Mouse (Mus musculus) cortical plate, adult 2 months (tissue): ENCODE measurements at regions not wholly inside any gene's neighbourhood (a gene's known extent, or its start where the extent isn't known, plus 50 kb on each side); places are given as distances from the start of the nearest gene placed in this dataset.
A peak's percentile ranks its signal among the peaks of the same experiment; 100 is the strongest.

Experiments
- H3K27ac ChIP-seq: fragments of 200-500 bp; 2 replicates; pipeline ENCODE4 v1.5.1; 2012; ENCODE audit warnings: low read length, control low read depth, inconsistent platforms; ENCODE audit not compliant: insufficient read depth
- H3K4me1 ChIP-seq: fragments of 200-500 bp; 2 replicates; pipeline ENCODE4 v1.6.1; 2011; ENCODE audit warnings: low read length; ENCODE audit not compliant: control insufficient read depth, insufficient read depth
- H3K4me3 ChIP-seq: fragments of 200-500 bp; 2 replicates; pipeline ENCODE4 v1.5.1; 2011; ENCODE audit warnings: mild to moderate bottlenecking, low read length, control low read depth; ENCODE audit not compliant: insufficient read depth
- CTCF ChIP-seq: fragments of 200-500 bp; IDR thresholded peaks from 2 replicates; pipeline ENCODE4 v1.5.1; 2011; ENCODE audit warnings: mild to moderate bottlenecking, control low read depth, low read length; ENCODE audit not compliant: insufficient read depth; ENCODE audit errors: extremely low read depth
- POLR2A ChIP-seq: fragments of 200-500 bp; IDR thresholded peaks from 2 replicates; pipeline ENCODE4 v1.6.1; 2011; ENCODE audit warnings: mild to moderate bottlenecking, low read length, control low read depth; ENCODE audit not compliant: insufficient read depth; ENCODE audit errors: extremely low read depth

- H3K4me3 ChIP-seq = no peak overlapping the region
- no peaks in the 10 kb centered on the region for H3K4me1 ChIP-seq
- H3K27ac ChIP-seq = no peak overlapping the region
- no peak for TF ChIP-seq CTCF
- TF ChIP-seq POLR2A = no peak
These were observed 101.4 kb upstream of the Eef1e1 start for GRCm38 (mm10) chr13:38760261-38760660.

- TF ChIP-seq POLR2A (no peak), CTCF (no peak)
- Histone ChIP-seq H3K27ac (no peak overlapping the region), H3K4me1 (peaks cover 1% of the 10 kb centered on the region; the same call in 1 of the 2 replicates), H3K4me3 (no peak overlapping the region)
These were observed 97.9 kb upstream of the Eef1e1 start for GRCm38 (mm10) chr13:38756629-38757227.

- Histone ChIP-seq H3K4me3 (no peak overlapping the region), H3K4me1 (peaks cover 1% of the 10 kb centered on the region; the same call in 1 of the 2 replicates), H3K27ac (peak overlapping the region; percentile 84)
- TF ChIP-seq POLR2A (no peak), CTCF (no peak)
These were observed 94.9 kb upstream of the Eef1e1 start for GRCm38 (mm10) chr13:38753722-38754121.

GRCm38 (mm10) chr13:38751876-38752275 lies 93.0 kb upstream of the Eef1e1 start:
- Histone ChIP-seq H3K27ac (no peak overlapping the region), H3K4me3 (no peak overlapping the region), H3K4me1 (peaks cover 1% of the 10 kb centered on the region; the same call in 1 of the 2 replicates)
- TF ChIP-seq POLR2A (no peak), CTCF (no peak)

- Histone ChIP-seq H3K27ac (no peak overlapping the region), H3K4me1 (0 out of 2 replicates have a peak, but pooled peaks cover 2% of the 10 kb centered on the region), H3K4me3 (no peak overlapping the region)
- TF ChIP-seq POLR2A = no peak
These were observed 81.2 kb upstream of the Eef1e1 start for GRCm38 (mm10) chr13:38740066-38740465.

- H3K4me3 ChIP-seq = no peak overlapping the region
- TF ChIP-seq CTCF (no peak), POLR2A (no peak)
These were observed 77.6 kb upstream of the Eef1e1 start for GRCm38 (mm10) chr13:38736361-38737035.

GRCm38 (mm10) chr13:38735294-38735693 lies 76.4 kb upstream of the Eef1e1 start:
- Histone ChIP-seq H3K27ac (no peak overlapping the region), H3K4me1 (0 out of 2 replicates have a peak, but pooled peaks cover 2% of the 10 kb centered on the region), H3K4me3 (no peak overlapping the region)
- TF ChIP-seq CTCF = no peak
- TF ChIP-seq POLR2A = no peak

More at GRCm38 (mm10) chr13:38736361-38737035, 77.6 kb upstream of the Eef1e1 start:
- no peak overlapping the region for H3K27ac ChIP-seq
- H3K4me1 ChIP-seq = 0 out of 2 replicates have a peak, but pooled peaks cover 2% of the 10 kb centered on the region

GRCm38 (mm10) chr13:38733246-38733645 lies 74.4 kb upstream of the Eef1e1 start:
- no peak overlapping the region for H3K4me3 ChIP-seq
- H3K4me1 ChIP-seq = 0 out of 2 replicates have a peak, but pooled peaks cover 2% of the 10 kb centered on the region
- TF ChIP-seq POLR2A = no peak
- no peak for TF ChIP-seq CTCF
- no peak overlapping the region for H3K27ac ChIP-seq

- TF ChIP-seq CTCF = no peak
- TF ChIP-seq POLR2A = no peak
- no peak overlapping the region for H3K4me3 ChIP-seq
- H3K27ac ChIP-seq = no peak overlapping the region
- H3K4me1 ChIP-seq = no peaks in the 10 kb centered on the region
These were observed 66.6 kb upstream of the Eef1e1 start for GRCm38 (mm10) chr13:38725452-38725851.

- no peak overlapping the region for H3K4me3 ChIP-seq
- H3K4me1 ChIP-seq = no peaks in the 10 kb centered on the region
- TF ChIP-seq CTCF (no peak), POLR2A (no peak)
- H3K27ac ChIP-seq = no peak overlapping the region
These were observed 62.3 kb upstream of the Eef1e1 start for GRCm38 (mm10) chr13:38721166-38721565.
